Mouse (Mus musculus): ENCODE measurements around the gene Dcbld2.
"Not testable (repeated sequence)": the region's sequence is repeated elsewhere in the genome, so short reads cannot be mapped to it uniquely, and the experiment has no call there.

Gene Dcbld2

DNA sequence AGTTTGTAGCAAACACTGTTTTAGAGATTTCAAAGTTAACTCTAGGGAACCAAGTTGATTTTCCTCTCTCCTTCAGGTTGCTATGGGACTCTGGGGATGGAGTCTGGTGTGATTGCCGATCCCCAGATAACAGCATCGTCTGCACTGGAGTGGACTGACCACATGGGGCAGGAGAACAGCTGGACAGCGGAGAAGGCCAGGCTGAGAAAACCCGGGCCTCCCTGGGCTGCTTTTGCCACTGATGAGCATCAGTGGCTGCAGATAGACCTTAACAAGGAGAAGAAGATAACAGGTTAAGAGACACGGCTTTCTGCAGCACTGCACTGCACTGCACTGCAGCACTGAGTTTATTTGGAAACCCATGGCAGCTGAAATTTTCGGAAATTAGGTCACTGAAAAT is 42.4 kb downstream of the Dcbld2 start:
- DNase-seq (ENCODE audit: low spot score) = no peak

DNA sequence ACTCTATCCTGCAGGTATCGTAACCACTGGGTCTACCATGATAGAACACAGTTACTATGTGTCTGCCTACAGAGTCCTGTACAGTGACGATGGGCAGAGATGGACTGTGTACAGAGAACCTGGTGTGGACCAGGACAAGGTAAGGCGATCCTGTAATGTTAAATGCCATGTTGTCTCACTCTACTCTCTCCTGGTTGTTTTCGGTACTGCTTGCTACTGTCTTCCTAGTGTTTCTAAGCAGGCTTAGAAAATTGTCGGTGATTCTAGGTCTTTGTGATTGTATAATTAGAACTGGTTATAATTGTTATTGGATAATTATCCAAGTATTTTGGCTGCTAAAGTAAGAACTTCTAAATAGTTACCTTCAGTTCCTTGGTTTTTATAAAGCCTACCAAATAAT is 43.4 kb downstream of the Dcbld2 start:
- DNase-seq (ENCODE audit: low spot score) = no peak

DNA sequence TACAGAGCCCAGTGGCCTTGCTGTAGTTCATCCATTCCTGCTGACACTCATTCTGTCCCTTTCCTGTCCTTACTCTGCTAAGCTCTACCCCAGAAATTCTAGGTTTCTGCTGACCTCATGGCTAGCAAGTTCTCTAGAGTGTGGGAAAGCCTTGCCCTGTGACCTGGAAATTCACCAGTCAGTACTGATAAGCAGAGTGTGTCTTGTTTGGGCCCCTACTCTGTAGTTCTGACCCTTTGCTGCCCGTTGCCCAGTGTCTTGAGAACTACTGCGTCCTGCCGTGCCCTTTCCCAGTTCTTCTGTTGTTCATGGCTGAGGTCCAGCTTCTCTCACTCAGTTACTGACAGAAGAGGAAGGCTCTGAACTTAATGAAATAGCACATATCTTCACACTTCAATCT is 44.9 kb downstream of the Dcbld2 start:
- no peak for DNase-seq (ENCODE audit: low spot score)

DNA sequence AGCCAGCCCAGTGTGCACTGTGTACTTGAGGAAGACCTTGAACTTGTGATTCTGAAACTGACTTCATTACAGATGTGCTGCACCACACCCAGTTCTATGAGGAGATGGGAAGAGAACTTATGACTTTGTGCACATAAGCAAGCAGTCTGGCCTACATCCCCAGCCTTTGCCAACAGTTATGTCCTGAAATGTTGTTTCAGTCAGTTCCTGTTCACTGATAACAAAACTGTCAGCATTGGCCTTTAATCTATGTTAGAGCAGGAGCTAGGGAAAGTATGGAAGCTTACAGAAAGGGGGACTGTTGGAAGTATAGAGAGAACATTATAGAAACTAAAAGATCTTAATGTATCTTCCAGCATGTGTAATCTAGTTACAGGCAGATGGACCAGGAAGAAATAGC is 45.6 kb downstream of the Dcbld2 start:
- no peak for DNase-seq (ENCODE audit: low spot score)

DNA sequence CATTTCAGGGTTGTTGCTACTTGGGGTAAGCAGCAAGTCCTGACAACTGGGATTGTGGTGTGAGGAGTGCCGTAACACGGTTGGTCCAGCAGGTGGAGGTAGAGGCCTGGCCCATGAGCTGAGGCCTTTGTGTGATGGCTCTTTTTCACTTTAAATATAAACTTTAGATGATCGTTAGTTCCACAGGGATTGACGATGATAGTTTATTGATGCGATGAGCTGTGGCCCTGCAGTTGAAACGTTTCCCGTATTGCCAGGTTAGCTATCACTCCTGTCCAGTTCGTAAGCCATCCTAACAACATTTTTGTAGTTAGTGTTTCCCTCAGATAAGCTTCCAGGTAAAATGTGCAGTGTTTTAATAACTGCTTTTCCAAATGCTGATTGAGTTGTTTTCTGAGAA is 46.4 kb downstream of the Dcbld2 start:
- DNase-seq (ENCODE audit: low spot score) = peak; percentile 39

DNA sequence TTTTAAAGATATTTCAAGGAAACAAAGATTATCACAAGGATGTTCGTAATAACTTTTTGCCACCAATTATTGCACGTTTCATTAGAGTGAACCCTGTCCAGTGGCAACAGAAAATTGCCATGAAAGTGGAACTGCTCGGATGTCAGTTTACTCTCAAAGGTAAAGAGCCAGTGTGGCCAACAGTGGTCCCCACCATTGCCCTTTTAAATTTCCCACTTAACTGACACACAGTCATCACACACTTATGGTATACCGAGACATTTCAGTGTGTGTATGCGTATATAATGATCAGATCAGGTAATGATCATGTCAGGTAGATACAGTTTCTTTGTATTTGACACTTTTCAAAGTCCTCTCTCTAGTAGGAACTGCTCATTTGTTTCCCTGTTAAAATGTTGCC is 46.9 kb downstream of the Dcbld2 start:
- DNase-seq (ENCODE audit: low spot score) = no peak

DNA sequence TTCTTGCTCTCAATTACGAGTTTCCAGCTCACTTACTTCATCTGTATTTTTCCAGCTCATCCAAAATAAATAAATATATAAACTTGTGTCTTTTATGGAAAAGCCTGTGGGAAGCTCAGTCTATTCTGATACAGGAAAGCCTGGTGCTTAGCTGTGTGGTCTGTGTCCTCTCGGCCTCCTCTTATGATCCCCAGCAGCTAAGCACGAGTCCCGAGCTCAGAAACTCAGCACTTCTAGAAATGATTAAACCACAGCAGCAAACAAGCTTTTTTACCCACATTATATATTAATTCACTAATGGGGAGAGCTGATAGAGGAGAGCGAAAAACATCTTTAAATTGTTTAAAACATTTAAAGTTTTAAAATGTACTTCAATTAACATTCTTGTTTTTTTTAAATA is 48.2 kb downstream of the Dcbld2 start:
- DNase-seq (ENCODE audit: low spot score) = no peak

DNA sequence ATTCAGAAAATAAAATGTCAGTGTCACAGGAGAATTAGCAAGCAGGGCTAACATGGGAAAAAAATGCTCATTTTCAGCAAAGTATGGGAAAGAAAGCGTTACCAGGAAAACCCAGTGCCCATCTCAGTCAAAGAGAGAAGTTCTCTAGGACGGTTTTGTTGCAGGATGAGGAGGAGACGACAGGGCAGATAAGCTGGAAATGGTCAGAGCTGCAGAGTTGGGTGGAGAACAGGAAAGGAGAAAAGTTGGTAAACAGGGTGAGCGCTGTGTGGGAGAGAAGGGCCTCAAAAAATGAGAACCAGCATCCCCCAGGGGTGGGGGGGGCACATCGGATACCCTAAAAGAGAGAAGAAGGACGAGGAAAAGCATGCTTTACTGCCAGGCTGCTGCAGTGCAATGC is 48.7 kb downstream of the Dcbld2 start:
- no peak for DNase-seq (ENCODE audit: low spot score)

DNA sequence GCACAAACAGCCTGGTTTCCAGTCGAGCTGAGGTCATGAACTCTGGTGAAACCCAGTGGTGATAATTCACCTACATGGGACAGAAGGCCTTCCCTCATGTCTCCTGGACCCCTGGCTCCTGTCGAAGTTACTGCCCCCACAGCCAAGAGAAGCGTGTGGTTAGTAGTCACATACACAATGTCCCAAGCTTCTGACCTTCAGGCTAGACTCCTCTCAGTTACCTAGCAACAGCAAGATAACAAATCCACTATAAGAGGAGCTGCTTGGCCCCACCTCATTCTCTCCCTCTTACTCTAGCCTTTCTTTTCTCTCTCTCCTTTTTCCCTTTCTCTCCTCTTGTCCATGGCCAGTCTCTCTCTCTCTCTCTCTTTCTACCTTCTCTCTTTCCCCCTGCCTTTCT is 51.7 kb downstream of the Dcbld2 start:
- DNase-seq (ENCODE audit: low spot score) = not testable (repeated sequence)

DNA sequence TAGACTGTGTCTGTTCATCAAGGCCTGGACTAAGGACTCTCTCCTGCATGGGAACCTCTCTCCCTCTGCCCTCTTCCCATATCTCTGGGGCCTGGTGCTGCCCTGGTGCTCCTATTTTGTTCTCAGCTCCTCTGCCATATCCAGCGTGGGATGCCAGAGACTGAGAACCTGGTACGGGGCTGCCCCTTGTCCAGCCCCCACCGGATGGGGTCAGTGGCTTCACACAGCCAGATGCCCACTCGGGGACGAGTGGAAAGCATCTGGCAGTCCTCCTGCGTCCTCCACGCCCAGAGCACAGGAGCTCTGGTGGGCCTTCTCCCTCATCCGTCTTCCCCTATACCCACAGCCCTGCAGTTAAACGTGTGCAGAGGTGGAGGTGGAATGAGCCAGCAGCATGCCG is 52.1 kb downstream of the Dcbld2 start:
- no peak for DNase-seq (ENCODE audit: low spot score)

DNA sequence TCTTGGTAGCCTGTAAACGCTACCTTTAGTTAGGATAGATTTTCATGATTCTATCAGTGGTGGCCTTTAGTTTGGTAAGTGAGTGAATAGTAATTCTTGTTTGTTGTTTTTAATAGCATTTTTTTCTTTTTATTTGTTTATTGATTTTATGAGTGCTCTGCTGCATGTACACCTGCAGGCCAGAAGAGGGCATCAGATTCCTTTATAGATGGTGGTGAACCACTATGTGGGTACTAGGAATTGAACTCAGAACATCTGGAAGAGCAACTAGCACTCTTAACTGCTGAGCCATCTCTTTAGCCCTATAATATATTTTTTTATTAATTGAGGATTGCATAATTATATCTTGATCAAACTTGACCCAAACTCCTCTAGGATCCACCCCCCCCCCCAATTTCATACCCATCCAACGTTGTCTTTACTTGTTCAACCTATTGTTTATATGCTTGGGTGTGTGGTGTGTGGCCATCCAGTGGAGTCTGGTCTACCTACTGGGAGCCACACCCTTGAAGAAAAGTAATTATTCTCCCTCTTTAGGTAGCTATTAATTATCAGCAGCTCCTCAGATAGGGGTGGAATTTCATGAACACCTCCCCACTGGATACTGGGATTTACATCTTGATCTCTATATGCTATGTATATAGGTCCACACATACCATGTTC is 53.7 kb downstream of the Dcbld2 start:
- DNase-seq (ENCODE audit: low spot score) = no peak

DNA sequence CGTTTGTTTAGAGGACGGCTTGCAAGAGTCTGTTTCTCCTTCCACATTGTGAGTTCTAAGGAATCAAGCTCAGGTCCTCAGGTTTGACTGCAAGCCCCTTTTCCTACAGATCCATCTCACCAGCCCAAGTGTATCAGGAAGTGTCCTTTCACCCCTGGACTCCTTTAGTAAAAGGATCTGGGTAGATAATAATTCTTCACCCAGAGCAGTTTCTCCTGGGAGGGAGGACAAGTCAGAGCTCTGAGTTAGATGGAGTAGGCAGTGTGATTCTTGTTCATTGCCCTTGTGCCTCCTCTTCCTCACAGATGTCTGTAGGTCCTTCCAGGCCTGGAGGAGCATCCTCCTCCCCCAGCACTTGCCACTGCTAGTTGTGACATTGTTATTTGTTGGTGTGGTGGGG is 54.3 kb downstream of the Dcbld2 start:
- DNase-seq (ENCODE audit: low spot score) = no peak

DNA sequence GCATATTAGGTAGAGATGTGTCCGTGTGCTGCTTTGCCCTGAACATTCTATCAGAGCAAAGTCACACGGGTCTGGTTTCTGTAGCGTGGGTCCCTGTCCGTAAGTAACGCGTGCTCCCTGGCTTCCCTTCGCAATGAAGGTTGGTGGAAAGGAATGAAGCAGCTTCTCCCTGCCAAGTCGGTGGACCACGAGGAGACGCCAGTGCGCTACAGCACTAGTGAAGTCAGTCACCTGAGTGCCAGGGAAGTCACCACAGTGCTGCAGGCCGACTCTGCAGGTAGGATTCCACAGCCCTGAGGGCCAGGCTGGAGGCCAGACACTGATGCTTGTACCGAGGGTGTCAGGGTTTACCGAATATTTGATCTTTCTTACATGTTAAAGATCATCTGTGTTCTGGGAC is 55.8 kb downstream of the Dcbld2 start:
- DNase-seq (ENCODE audit: low spot score) = no peak

DNA sequence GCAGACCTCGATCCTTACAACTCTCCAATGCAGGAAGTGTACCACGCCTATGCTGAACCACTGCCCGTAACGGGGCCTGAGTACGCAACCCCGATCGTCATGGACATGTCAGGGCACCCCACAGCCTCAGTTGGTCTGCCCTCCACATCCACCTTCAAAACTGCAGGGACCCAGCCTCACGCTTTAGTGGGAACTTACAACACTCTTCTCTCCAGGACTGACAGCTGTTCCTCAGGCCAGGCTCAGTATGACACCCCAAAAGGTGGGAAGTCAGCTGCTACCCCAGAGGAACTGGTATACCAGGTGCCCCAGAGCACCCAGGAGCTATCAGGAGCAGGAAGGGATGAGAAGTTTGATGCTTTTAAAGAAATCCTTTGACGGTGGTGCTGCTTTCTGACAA is 57.2 kb downstream of the Dcbld2 start:
- DNase-seq (ENCODE audit: low spot score) = no peak

DNA sequence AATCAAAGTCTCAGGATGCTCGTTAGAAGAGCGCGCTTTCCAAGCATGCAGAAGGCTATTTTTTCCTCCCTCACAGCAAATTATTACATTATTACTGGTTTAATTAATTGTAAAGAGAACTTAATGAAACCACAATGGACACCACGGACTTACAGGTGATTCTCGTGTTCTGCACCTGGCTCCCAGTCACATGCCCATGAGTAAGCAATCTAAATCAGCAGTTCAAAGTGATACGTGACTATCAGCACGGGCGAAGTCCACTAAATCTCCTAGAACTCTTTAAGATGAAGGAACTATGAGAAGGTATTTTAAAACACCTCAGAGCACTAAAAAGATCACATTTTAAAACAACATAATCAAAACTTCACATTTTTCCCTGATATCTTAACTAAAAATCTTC is 61.8 kb downstream of the Dcbld2 start:
- DNase-seq (ENCODE audit: low spot score) = no peak

DNA sequence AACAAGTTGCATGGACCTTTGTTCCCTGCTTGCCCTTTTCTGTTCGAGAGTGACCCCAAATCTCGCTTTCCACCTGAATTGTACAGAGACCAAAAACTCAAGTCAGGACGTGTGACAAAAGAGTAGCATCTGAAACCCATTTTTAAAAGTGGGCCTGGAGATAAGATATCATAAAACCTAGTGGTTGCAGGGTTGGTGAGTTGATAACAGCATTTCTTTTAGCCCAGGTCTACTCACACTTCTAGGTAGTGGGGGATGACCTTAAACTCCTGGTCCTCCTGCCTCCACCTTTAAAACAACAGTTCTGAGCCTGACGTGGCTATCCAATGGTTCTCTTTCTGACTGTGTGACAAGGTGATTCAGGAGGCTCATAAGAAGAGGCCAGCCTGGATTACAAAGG is 62.6 kb downstream of the Dcbld2 start:
- DNase-seq (ENCODE audit: low spot score) = no peak

DNA sequence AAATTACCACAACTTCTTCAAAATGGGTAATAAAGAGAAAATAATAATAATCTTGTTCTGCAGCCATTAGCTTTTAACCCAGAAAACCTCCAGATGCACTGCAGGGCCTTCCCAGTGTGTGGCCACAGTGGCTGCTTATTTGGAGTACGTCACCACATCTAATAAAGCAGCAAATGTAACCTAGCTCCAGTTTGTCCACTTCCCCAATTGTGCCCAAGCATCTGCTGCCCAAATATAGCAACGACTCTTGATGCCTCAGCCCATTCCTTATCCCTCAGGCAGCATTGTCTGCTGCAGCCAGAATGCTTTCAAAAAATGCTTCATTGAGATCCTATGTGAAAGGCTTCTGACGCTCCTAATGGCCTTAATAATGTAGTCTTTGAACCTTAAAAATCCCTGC is 66.6 kb downstream of the Dcbld2 start:
- no peak for DNase-seq (ENCODE audit: low spot score)

DNA sequence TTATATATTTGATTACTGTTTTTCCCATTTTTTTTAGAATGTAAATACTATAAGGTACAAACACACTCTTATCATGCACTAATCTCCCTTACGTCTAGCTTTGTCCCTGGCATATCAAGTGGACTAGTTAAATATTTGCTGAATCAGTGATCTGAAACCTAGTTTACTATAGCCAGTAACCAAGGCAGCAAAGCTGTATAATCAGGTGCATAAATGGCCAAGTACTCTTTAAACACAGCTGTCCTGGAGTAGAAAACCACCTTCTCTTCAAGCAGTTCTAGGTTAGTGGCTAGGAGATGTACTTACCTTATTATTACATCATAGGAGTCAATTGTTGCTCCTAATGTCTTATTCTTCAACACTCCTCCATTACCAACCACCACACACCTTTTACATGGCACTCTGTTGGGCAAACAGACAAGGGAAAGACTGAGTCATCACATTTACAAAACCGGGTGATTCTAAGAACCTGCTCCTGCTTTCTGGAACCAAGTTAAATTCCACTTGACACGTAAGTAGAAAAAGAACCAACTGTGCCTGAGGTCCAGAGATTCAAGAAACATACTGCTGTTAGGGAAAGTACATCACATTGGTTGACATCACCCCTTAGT is 67.4 kb downstream of the Dcbld2 start:
- no peak for DNase-seq (ENCODE audit: low spot score)

DNA sequence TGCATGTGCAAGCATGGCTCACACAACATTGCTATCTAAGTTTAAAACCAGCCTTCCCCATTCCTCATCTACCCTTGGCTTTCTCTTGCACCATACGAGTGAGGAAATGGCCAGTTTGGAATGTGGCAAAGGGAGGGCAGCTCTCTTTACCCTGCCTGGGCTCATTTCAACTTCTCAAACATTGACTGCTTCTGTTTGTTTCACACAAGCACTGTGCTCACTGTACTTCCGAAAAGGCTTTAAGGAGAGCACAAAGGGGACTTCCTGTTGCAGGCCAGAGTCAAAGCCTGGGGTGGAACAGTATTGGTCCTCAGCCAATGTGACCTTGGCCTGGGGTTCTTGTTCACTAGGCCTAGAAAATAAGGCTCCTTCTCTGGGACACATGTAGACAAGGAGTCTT is 68.1 kb downstream of the Dcbld2 start:
- DNase-seq (ENCODE audit: low spot score) = no peak

DNA sequence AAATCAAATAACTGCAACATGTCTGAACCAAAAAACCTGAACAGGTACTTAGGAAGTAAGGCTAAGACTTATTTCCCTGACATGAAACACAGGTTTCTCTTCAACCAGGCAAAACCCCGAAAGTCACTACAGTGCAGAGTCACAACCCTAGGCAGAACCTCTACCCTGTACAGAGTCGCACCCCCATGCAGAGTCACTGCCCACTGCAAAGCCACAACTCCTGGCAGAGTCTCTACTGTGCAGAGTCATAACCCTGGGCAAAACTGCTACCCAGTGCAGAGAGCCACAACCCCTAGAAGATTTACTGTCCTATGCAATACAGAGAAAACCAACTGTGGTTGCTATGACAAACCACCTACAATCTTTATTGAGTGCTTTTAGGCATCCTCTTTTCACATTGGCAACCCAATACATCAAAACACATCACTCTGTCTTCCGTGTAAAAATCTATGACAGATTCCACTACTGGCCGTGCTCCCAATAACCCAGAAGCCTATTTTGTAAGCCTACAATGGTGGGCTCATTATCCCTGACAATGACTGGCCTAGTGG is 71.7 kb downstream of the Dcbld2 start:
- no peak for DNase-seq (ENCODE audit: low spot score)

DNA sequence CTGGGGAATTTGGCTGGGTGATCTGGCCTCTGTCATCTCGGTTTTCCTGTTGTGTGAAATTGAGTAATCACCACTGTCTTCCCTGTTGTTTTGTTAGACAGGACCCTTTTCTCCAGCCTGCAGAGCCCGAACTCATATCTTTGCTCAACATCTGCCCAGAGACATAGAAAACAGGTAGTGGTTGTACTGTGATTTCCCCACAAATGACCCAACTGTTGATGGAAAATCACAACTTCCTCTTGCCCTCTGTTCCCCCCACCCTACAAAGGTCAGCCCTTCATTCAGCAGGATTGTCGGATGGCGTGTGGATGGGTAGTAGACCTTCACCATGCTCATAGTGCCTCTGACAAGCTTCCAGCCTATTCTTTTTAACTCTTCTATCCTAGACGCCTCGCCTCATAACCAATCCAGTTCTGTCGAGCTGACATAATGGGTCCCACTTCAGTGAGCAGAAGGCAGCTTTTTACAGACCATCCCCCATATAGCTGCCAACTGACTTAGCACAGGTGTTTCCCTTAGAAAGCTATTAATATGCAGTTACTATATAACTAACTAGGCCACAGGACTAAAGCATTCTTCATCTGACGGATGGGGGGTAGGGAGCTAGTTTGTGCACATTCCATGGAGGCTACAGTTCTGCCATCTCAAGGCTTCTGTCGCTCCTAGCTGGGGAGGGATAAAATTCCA is 73.1 kb downstream of the Dcbld2 start:
- no peak for DNase-seq (ENCODE audit: low spot score)

DNA sequence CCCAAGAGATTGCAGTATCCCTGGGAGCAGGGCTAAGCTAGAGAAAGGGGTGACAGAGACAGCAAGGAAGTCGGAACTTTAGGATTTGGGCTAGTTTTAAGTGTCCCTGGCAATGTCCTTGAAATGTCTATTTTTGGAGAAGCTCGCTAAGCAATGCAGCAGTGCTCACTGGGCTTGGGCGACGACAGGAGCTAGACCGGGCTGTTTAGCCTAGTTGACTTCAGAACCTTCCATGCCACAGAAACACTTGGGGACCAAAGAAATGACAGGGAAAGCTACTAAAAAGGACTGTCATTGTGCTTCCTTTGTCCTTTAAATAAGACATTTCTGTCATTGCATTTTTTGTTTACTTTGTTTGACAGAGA is 73.6 kb downstream of the Dcbld2 start:
- DNase-seq (ENCODE audit: low spot score) = no peak

DNA sequence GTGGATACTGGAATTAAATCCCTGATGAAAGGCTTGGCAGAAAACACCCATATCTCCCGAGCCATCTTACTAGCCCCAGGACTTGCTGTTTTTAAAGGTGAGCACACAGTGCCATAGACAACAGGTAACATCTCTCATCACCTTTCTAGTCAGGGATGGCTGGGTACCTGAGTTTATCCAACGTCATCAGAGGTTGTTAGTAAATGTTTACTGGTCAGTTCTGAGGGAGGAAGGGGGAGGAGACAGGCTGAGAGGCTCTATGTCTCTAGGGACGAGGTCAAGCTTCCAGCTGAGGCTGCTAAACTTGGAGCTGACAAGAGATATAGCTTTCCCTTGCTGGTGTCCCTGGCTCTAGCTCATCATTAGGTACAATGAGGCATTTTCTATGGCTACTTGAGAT is 74.1 kb downstream of the Dcbld2 start:
- no peak for DNase-seq (ENCODE audit: low spot score)

DNA sequence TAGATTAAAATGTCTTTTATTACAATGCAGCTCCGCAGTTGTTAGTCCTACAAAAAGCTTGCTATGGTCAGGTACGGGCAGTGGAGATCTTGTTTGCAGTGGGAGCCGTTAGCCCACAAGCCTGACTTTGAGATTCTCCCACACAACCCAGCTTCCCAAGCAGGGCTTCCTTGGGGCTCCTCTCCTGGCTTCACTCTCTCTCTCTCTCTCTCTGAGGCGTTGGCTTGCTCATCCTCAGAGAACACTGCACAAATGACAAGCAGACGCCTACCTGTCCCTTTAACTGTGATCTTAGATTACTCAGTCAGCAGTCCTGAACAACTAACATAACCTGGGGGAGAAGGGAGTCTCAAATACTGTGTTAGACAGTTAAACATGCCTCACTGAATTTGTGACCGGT is 79.6 kb downstream of the Dcbld2 start:
- no peak for DNase-seq (ENCODE audit: low spot score)

All from layer of hippocampus, adult 9-10 months (tissue).